Mouse (Mus musculus): Measurements from ENCODE around the gene Gm45785. TPM values are rescaled to one million over a fixed set of nuclear protein-coding genes. Genes with fewer than 3 reads are reported as not detected.

Gene Gm45785
- polyA plus RNA-seq, 1 experiment from 2014 or later, result not detected

DNA sequence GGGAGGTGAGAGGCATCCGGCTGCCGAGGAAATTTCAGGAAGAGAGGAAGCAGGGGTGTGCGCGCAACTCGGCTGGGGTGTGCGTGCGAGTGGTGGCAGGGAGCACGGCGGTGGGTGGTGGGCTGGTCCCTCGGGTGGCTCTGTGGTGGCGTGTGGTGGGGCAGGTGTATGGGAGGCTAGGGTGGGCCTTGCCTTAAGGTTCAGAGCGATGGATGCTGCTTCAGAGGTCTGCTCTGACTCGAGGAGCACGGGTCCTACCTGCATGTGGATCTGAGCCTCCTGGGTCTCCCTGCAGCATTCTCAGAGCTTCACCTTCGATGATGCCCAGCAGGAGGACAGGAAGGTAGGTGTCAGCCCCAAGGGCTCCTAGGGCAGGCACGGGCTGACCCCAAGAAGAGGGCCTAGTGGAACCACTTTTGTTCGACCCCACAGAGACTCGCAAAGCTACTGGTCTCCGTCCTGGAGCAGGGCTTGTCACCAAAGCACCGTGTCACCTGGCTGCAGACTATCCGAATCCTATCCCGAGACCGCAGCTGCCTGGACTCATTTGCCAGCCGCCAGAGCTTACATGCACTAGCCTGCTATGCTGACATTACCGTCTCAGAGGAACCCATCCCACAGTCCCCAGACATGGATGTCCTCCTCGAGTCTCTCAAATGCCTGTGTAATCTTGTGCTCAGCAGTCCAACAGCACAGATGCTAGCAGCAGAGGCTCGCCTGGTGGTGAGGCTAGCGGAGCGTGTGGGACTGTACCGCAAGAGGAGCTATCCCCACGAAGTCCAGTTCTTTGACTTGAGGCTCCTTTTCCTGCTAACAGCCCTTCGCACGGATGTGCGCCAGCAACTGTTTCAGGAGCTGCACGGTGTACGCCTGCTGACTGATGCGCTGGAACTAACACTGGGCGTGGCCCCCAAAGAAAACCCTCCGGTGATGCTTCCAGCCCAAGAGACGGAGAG lies 1.7 kb upstream of the Gm45785 start, which contains the start of gene Bet1l:
Gene Bet1l, minus strand, starts transcription at position 28 of the 956 bp plus-strand sequence.
- Histone ChIP-seq H3K4me2 (ENCODE audit: low read length) (peak within 1 kb of the TSS; percentile 83), H3K4me1 (ENCODE audit: control insufficient read depth in 2 of 2, insufficient read depth in 2 of 2, low read length in 2 of 2) (peaks cover 11 to 21% of the 10 kb centered on the region in 2 experiments), H3K27me3 (ENCODE audit: control insufficient read depth, insufficient read depth, low read length) (no peaks in the 10 kb centered on the region), H3K4me3 (ENCODE audit: control insufficient read depth in 1 of 2, insufficient read depth in 1 of 2, low read depth in 1 of 2, low read length in 2 of 2) (peak within 1 kb of the TSS; percentile 78 to 86), H3K36me3 (ENCODE audit: control insufficient read depth, insufficient read depth, low read length) (peaks cover 63% of the 10 kb centered on the region), H3K9ac (ENCODE audit: low read length) (peak within 1 kb of the TSS; percentile 93), H3K9me3 (ENCODE audit: control insufficient read depth, low read length) (no peaks in the 10 kb centered on the region), H3K27ac (replicated peaks in 1 of 2; ENCODE audit: control insufficient read depth in 1 of 2, insufficient read depth in 1 of 2, low read depth in 2 of 2, low read length in 2 of 2) (peak within 1 kb of the TSS; percentile 78 to 91)
- 33% methylated on average over 40 of the region's 40 CpGs for WGBS
- peak; percentile 10; the same call in 1 of the 2 replicates for ATAC-seq (ENCODE audit: insufficient number of reproducible peaks, insufficient read depth, low FRiP score, low read depth)

DNA sequence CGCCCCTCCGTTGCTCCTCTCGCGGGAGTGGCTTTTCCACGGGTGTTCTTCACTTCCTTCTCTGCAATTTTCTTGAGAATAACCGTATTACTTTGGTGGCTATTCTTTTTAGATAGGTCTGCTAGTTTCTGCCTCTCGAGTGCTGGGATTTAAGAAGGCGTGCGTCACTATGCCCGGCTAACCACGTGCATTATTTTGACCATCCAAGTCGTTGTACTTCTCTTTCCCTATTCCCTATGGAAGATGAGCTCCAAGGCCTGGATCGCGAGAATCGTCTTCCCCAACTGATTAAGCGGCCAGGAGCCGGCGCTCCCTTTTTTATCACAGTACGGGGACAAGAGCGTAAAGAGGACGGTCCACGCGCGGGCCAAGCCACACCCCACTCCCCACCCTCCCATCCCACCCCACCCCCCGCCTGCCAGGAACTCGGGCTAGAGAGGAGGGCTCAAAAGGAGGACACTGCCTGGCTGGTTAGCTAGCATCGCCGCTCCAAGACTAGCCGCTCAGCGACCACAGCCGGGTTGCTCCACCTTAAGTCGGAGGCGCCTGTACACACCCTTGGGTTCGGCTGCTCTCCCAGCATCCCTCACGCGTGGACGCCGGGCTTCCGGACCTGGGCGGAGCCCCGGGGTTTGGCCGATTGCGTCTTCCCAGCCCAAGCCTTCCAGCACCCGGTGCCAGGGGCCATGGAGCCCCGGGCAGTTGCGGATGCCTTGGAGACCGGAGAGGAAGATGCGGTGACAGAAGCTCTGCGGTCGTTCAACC lies 836 bp upstream of the Gm45785 start, which contains the start of gene Ric8a:
Gene Ric8a, plus strand, starts transcription at position 173 of the 765 bp plus-strand sequence.
- peak within 1 kb of the TSS; percentile 83 for H3K4me2 ChIP-seq (ENCODE audit: low read length)
- peak within 1 kb of the TSS; percentile 84 to 91 for H3K27ac ChIP-seq (replicated peaks in 1 of 2; ENCODE audit: control insufficient read depth in 1 of 2, insufficient read depth in 1 of 2, low read depth in 2 of 2, low read length in 2 of 2)
- peak; percentile 85 for ATAC-seq (ENCODE audit: insufficient number of reproducible peaks, insufficient read depth, low FRiP score, low read depth)
- H3K4me1 ChIP-seq (ENCODE audit: control insufficient read depth in 2 of 2, insufficient read depth in 2 of 2, low read length in 2 of 2), result peaks cover 11 to 21% of the 10 kb centered on the region in 2 experiments
- WGBS, result under 1% methylated on average over 48 of the region's 50 CpGs
- no peaks in the 10 kb centered on the region for H3K27me3 ChIP-seq (ENCODE audit: control insufficient read depth, insufficient read depth, low read length)
- H3K4me3 ChIP-seq (ENCODE audit: control insufficient read depth in 1 of 2, insufficient read depth in 1 of 2, low read depth in 1 of 2, low read length in 2 of 2), result peak within 1 kb of the TSS; percentile 78 to 86
- H3K9ac ChIP-seq (ENCODE audit: low read length), result peak within 1 kb of the TSS; percentile 93
- no peaks in the 10 kb centered on the region for H3K9me3 ChIP-seq (ENCODE audit: control insufficient read depth, low read length)
- peaks cover 63% of the 10 kb centered on the region for H3K36me3 ChIP-seq (ENCODE audit: control insufficient read depth, insufficient read depth, low read length)

DNA sequence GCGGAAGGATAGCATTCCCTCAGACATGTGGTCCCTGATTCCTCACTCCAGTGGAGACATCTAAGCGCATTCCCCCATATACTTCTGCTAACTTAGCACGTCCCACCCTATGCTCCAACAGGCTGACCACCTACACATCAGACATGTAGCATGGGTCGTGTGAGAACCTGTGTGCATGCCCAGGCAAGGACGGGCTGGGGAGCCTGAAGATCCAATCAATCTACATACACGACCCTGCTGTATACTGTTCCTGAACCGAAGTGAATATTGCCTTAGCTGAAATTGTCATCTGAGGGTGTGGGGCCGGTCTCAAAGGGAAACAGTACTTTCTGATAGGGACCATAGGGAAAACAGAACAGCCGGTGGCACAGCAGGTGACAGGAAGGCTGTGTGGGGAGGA lies 950 bp downstream of the Gm45785 start:
- H3K27me3 ChIP-seq (ENCODE audit: control insufficient read depth, insufficient read depth, low read length), result no peaks in the 10 kb centered on the region
- H3K9me3 ChIP-seq (ENCODE audit: control insufficient read depth, low read length), result no peaks in the 10 kb centered on the region
- peaks cover 11 to 21% of the 10 kb centered on the region in 2 experiments for H3K4me1 ChIP-seq (ENCODE audit: control insufficient read depth in 2 of 2, insufficient read depth in 2 of 2, low read length in 2 of 2)
- H3K4me3 ChIP-seq (ENCODE audit: control insufficient read depth in 1 of 2, insufficient read depth in 1 of 2, low read depth in 1 of 2, low read length in 2 of 2), result peak overlapping the region; percentile 78 to 86
- peak overlapping the region; percentile 93 for H3K9ac ChIP-seq (ENCODE audit: low read length)
- WGBS, result 65% methylated on average over 9 of the region's 9 CpGs
- peaks cover 50% of the 10 kb centered on the region for H3K36me3 ChIP-seq (ENCODE audit: control insufficient read depth, insufficient read depth, low read length)
- peak overlapping the region; percentile 83 for H3K4me2 ChIP-seq (ENCODE audit: low read length)
- peak overlapping the region in 1 of 2 experiments; percentile 91; a peak in 1 of 4 replicates for H3K27ac ChIP-seq (replicated peaks in 1 of 2; ENCODE audit: control insufficient read depth in 1 of 2, insufficient read depth in 1 of 2, low read depth in 2 of 2, low read length in 2 of 2)
- no peak for ATAC-seq (ENCODE audit: insufficient number of reproducible peaks, insufficient read depth, low FRiP score, low read depth)

DNA sequence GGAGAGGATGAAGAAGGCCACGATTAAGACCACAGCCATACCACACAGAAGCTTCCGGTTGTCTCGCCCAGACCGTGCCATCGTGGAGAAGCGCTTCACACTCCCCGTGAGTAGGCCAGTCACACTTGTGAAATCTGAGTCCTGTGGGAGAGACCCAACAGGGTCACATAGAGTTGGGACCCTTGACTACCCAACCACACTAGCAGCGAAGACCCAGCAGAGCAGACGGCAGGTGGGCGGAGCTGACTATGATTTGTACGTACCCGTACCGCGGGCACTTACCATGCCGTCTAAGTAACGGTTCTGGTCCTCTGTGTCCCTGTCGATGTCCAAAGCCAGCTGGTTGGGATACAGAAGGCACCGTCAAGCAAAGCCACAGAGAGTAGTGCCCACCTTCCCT lies 1.6 kb downstream of the Gm45785 start:
- 94% methylated on average over 18 of the region's 18 CpGs for WGBS
- no peak overlapping the region for H3K4me3 ChIP-seq (ENCODE audit: control insufficient read depth in 1 of 2, insufficient read depth in 1 of 2, low read depth in 1 of 2, low read length in 2 of 2)
- H3K4me2 ChIP-seq (ENCODE audit: low read length), result no peak overlapping the region

DNA sequence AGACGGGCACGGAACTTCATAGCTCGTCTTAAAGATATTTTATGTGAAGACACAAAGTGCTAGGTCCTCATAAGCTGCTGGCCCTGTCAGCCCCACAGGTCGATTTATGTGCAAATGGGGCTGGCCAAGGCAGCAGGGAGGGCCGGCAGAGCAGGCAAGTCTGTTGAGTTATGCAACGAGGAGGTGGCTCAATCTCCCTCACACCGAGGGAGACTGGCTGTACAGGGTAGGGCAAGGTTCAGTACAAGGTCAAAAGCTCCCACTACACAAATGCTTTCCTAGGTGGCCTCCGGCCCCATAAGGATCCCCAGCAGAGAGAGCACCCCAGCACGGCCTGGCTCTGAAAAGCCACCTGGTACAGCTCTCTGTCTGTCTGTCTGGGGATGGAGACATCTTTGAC lies 2.7 kb downstream of the Gm45785 start:
- Histone ChIP-seq H3K4me2 (ENCODE audit: low read length) (no peak overlapping the region), H3K27ac (replicated peaks in 1 of 2; ENCODE audit: control insufficient read depth in 1 of 2, insufficient read depth in 1 of 2, low read depth in 2 of 2, low read length in 2 of 2) (no peak overlapping the region), H3K36me3 (ENCODE audit: control insufficient read depth, insufficient read depth, low read length) (peaks cover 33% of the 10 kb centered on the region), H3K9me3 (ENCODE audit: control insufficient read depth, low read length) (no peaks in the 10 kb centered on the region), H3K27me3 (ENCODE audit: control insufficient read depth, insufficient read depth, low read length) (no peaks in the 10 kb centered on the region), H3K4me3 (ENCODE audit: control insufficient read depth in 1 of 2, insufficient read depth in 1 of 2, low read depth in 1 of 2, low read length in 2 of 2) (no peak overlapping the region), H3K4me1 (ENCODE audit: control insufficient read depth in 2 of 2, insufficient read depth in 2 of 2, low read length in 2 of 2) (peaks cover 9 to 15% of the 10 kb centered on the region in 2 experiments), H3K9ac (ENCODE audit: low read length) (no peak overlapping the region)
- ATAC-seq (ENCODE audit: insufficient number of reproducible peaks, insufficient read depth, low FRiP score, low read depth), result no peak
- 83% methylated on average over 9 of the region's 9 CpGs for WGBS

More for the DNA sequence above, 1.6 kb downstream of the Gm45785 start:
- Histone ChIP-seq H3K27ac (replicated peaks in 1 of 2; ENCODE audit: control insufficient read depth in 1 of 2, insufficient read depth in 1 of 2, low read depth in 2 of 2, low read length in 2 of 2) (no peak overlapping the region), H3K9me3 (ENCODE audit: control insufficient read depth, low read length) (no peaks in the 10 kb centered on the region), H3K27me3 (ENCODE audit: control insufficient read depth, insufficient read depth, low read length) (no peaks in the 10 kb centered on the region), H3K4me1 (ENCODE audit: control insufficient read depth in 2 of 2, insufficient read depth in 2 of 2, low read length in 2 of 2) (peaks cover 11 to 21% of the 10 kb centered on the region in 2 experiments), H3K36me3 (ENCODE audit: control insufficient read depth, insufficient read depth, low read length) (peaks cover 43% of the 10 kb centered on the region), H3K9ac (ENCODE audit: low read length) (no peak overlapping the region)
- ATAC-seq (ENCODE audit: insufficient number of reproducible peaks, insufficient read depth, low FRiP score, low read depth), result no peak

DNA sequence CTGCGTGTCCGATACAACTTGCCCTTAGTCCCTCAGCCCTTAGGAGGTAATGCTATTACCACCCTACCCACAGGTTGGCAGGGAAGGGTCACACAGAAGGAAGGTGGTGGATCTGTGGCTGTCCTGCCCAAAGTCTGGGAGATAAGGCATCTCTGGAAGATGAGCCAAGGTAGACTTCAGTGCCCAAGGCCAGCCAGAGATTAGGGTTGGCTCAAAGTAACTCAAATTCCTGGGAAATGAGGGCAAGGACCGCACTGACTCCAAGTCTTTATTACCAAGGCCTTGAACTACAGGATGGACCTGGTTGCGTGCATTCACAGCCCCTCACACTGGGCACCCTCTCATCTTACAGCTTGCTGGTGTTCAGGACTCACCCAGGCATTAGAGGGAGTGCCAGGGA lies 4.2 kb downstream of the Gm45785 start:
- no peak overlapping the region for H3K27ac ChIP-seq (replicated peaks in 1 of 2; ENCODE audit: control insufficient read depth in 1 of 2, insufficient read depth in 1 of 2, low read depth in 2 of 2, low read length in 2 of 2)
- H3K4me3 ChIP-seq (ENCODE audit: control insufficient read depth in 1 of 2, insufficient read depth in 1 of 2, low read depth in 1 of 2, low read length in 2 of 2), result no peak overlapping the region
- no peak overlapping the region for H3K4me2 ChIP-seq (ENCODE audit: low read length)
- no peak overlapping the region for H3K9ac ChIP-seq (ENCODE audit: low read length)
- H3K4me1 ChIP-seq (ENCODE audit: control insufficient read depth in 2 of 2, insufficient read depth in 2 of 2, low read length in 2 of 2), result peaks cover 7 to 8% of the 10 kb centered on the region in 2 experiments
- ATAC-seq (ENCODE audit: insufficient number of reproducible peaks, insufficient read depth, low FRiP score, low read depth), result no peak
- no peaks in the 10 kb centered on the region for H3K27me3 ChIP-seq (ENCODE audit: control insufficient read depth, insufficient read depth, low read length)
- H3K9me3 ChIP-seq (ENCODE audit: control insufficient read depth, low read length), result no peaks in the 10 kb centered on the region
- 88% methylated on average over 4 of the region's 4 CpGs for WGBS
- H3K36me3 ChIP-seq (ENCODE audit: control insufficient read depth, insufficient read depth, low read length), result peaks cover 32% of the 10 kb centered on the region

DNA sequence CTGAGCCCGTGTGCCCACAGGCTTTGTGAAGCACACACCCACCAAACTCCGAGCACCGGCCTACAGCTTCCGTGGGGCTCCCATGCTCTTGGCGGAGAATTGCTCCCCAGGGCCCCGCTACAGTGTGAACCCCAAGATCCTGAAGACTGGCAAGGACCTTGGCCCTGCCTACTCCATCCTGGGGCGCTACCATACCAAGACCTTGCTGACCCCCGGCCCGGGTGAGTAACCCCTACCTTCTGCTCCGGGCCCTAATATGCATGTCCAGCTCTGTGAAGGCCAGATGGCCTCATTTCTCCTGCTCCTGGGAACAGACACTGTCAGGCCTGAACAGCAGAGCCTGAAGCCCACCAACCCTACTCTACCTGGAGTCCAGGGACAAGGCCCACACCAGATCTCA lies 7.5 kb downstream of the Gm45785 start:
- Histone ChIP-seq H3K4me2 (ENCODE audit: low read length) (no peak overlapping the region), H3K27me3 (ENCODE audit: control insufficient read depth, insufficient read depth, low read length) (peaks cover 11% of the 10 kb centered on the region; the same call in 1 of the 2 replicates), H3K4me3 (ENCODE audit: control insufficient read depth in 1 of 2, insufficient read depth in 1 of 2, low read depth in 1 of 2, low read length in 2 of 2) (no peak overlapping the region), H3K9ac (ENCODE audit: low read length) (no peak overlapping the region), H3K4me1 (ENCODE audit: control insufficient read depth in 2 of 2, insufficient read depth in 2 of 2, low read length in 2 of 2) (peaks cover 0 to 5% of the 10 kb centered on the region in 2 experiments; a peak in 3 of 4 replicates), H3K36me3 (ENCODE audit: control insufficient read depth, insufficient read depth, low read length) (peaks cover 21% of the 10 kb centered on the region), H3K9me3 (ENCODE audit: control insufficient read depth, low read length) (no peaks in the 10 kb centered on the region), H3K27ac (replicated peaks in 1 of 2; ENCODE audit: control insufficient read depth in 1 of 2, insufficient read depth in 1 of 2, low read depth in 2 of 2, low read length in 2 of 2) (no peak overlapping the region)
- ATAC-seq (ENCODE audit: insufficient number of reproducible peaks, insufficient read depth, low FRiP score, low read depth), result no peak
- WGBS, result 89% methylated on average over 10 of the region's 10 CpGs

Data from heart, embryonic 14.5 days (tissue).